Mouse (Mus musculus): ENCODE measurements around the gene Rplp0. TPM values are rescaled to one million over a fixed set of nuclear protein-coding genes. Genes with fewer than 3 reads are reported as not detected.
A peak's percentile ranks its signal among the peaks of the same experiment; 100 is the strongest.

Gene Rplp0
- polyA plus RNA-seq (2012; rRNA removed) (3,411 and 4,152 TPM in 2 replicates), polyA plus RNA-seq (2014; fragmentation: Nextera tagmentation; extraction: Ambion mirVana) (2,030 and 2,068 TPM in 2 replicates)

DNA sequence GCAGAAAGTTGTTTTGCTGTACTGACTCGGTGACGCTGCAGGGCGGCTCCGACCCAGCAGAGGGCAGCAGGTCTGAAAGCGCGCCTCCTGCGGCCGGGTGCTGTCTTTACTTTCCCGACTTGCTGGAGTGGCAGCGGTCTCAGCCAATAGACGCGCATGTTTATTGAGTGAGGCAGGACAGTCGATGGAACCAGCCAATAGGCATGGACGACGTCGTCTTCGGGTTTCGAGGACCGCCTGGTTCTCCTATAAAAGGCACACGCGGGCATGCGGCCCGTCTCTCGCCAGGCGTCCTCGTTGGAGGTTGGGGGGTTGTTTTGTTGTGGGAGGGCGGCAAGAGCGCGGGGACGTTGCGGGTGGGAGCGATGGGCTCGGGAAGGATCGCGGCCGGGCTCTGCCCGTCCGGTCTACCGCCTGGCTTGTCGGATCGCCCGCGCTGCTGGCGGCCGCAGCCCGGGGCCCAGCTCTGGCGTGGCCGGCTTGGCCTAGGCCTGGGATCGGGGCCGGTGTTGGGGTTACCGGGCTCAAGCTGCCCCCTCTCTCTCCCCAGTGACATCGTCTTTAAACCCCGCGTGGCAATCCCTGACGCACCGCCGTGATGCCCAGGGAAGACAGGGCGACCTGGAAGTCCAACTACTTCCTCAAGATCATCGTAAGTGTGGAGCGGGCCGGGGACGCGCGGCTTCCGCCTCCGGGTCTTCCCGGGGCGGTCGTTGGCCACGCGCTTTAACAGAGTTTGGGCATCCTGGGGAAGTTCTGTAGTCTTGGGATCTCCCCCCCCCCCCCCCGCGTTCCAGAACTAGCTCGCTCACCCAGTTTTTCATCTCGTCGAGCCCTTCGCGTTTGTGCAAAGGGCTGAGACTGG lies at the start of gene Rplp0:
Gene Rplp0, plus strand, starts transcription at position 231 of the 865 bp plus-strand sequence.
- TF ChIP-seq POLR2A (IDR thresholded peaks at IDR 0.05; ENCODE audit: borderline replicate concordance, extremely low read depth, insufficient read depth, insufficient read length), result peak; percentile 99
- H3K9ac ChIP-seq (ENCODE audit: low read depth, low read length, severe bottlenecking), result peak within 1 kb of the TSS; percentile 97
- peak; percentile 98 for ATAC-seq (ENCODE audit: low FRiP score, low read depth)
- peak within 1 kb of the TSS; percentile 85 for H3K4me3 ChIP-seq (replicated peaks; ENCODE audit: low read length)
- H3K4me2 ChIP-seq (replicated peaks; ENCODE audit: low read depth, low read length, severe bottlenecking), result peak within 1 kb of the TSS; percentile 82
- under 1% methylated on average over 75 of the region's 78 CpGs for WGBS
- H3K27me3 ChIP-seq (ENCODE audit: control insufficient read depth, insufficient read depth, low read length), result no peaks in the 10 kb centered on the region
- peak; percentile 97 for DNase-seq (ENCODE audit: low spot score)
- H3K9me3 ChIP-seq (ENCODE audit: control insufficient read depth, low read length), result no peaks in the 10 kb centered on the region
- peaks cover 6% of the 10 kb centered on the region for H3K4me1 ChIP-seq (ENCODE audit: control insufficient read depth, insufficient read depth, low read length)
- peak within 1 kb of the TSS; percentile 84 for H3K27ac ChIP-seq (replicated peaks; ENCODE audit: low read depth, low read length)
- H3K36me3 ChIP-seq (ENCODE audit: control insufficient read depth, insufficient read depth, low read length), result peaks cover 53% of the 10 kb centered on the region

DNA sequence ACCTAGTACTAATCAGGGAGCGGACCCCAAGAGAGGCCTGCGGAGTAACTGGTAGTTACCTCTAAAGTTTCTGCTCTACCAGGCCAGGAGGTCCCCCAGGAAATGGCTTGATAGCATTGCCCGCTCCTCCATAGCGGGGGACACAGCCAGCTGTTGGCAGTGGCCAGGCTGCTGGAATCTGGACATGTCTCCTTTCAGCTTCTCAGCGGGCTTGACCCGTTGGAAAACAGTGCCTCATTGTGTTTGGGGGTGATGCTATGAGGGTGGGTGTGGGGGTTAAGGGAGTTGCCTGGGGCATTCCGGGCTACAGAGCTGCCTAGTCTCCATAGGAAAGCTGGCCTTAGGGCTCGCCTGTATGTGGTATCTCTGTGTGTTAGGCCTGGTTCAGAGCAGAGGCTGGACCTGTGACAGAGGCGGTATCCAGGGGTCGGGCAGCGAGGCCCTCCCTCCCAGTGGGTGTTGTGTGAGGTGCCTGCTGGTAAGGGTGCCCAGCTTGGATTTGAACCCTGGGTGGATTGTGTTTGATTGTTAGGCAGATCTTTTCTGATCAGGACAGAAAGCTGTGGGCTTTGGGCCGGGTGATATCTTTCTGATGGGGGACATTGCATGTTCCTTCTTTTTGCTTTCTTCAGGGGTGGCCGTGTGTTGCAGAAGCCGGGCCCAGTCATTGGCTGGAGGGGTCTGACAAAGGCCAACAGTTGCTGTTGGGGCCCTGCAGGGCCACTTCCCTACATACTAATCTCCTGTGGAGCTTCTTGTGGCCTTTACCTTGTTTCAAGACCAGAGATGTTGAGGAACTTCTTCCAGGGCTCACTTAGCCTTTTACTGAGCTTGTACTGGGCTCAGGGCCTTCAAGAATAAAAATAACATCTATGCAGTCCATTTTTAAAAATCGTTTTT lies 49.2 kb upstream of the Rplp0 start:
- peaks cover 14% of the 10 kb centered on the region; the same call in 1 of the 2 replicates for H3K36me3 ChIP-seq (ENCODE audit: control insufficient read depth, insufficient read depth, low read length)
- H3K27ac ChIP-seq (replicated peaks; ENCODE audit: low read depth, low read length), result peak overlapping the region; percentile 69
- no peak for DNase-seq (ENCODE audit: low spot score)
- peak overlapping the region; percentile 44 for H3K9ac ChIP-seq (ENCODE audit: low read depth, low read length, severe bottlenecking)
- H3K9me3 ChIP-seq (ENCODE audit: control insufficient read depth, low read length), result no peaks in the 10 kb centered on the region
- ATAC-seq (ENCODE audit: low FRiP score, low read depth), result no peak
- H3K4me2 ChIP-seq (replicated peaks; ENCODE audit: low read depth, low read length, severe bottlenecking), result peak overlapping the region; percentile 74
- WGBS, result 75% methylated on average over 15 of the region's 15 CpGs
- no peaks in the 10 kb centered on the region for H3K27me3 ChIP-seq (ENCODE audit: control insufficient read depth, insufficient read depth, low read length)
- peaks cover 46% of the 10 kb centered on the region for H3K4me1 ChIP-seq (ENCODE audit: control insufficient read depth, insufficient read depth, low read length)
- no peak for TF ChIP-seq POLR2A (IDR thresholded peaks at IDR 0.05; ENCODE audit: borderline replicate concordance, extremely low read depth, insufficient read depth, insufficient read length)
- H3K4me3 ChIP-seq (replicated peaks; ENCODE audit: low read length), result peak overlapping the region; percentile 99

DNA sequence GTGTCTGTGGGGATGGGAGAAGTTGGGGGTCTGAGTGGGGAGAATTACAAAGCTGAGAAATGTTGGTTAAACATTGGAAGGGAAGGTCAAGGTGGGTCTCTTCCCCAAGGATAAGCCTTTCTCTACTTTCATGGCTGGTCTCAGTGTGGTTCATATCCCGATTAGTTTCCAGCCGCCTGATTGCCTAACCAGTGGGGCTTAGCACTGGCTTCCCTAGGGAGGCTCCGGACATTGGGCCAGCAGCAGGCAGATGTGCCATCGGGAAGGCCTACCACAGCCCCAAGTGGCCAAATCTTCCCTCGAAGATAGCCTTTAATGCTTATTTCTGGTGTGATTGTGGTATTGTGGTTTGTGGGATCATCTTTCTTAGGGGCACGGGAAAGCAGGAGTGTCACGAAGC lies 46.9 kb upstream of the Rplp0 start:
- no peak for TF ChIP-seq POLR2A (IDR thresholded peaks at IDR 0.05; ENCODE audit: borderline replicate concordance, extremely low read depth, insufficient read depth, insufficient read length)
- 90% methylated on average over 7 of the region's 7 CpGs for WGBS
- Histone ChIP-seq H3K27me3 (ENCODE audit: control insufficient read depth, insufficient read depth, low read length) (no peaks in the 10 kb centered on the region), H3K4me3 (replicated peaks; ENCODE audit: low read length) (no peak overlapping the region), H3K4me2 (replicated peaks; ENCODE audit: low read depth, low read length, severe bottlenecking) (no peak overlapping the region), H3K9me3 (ENCODE audit: control insufficient read depth, low read length) (no peaks in the 10 kb centered on the region), H3K4me1 (ENCODE audit: control insufficient read depth, insufficient read depth, low read length) (peaks cover 53% of the 10 kb centered on the region), H3K27ac (replicated peaks; ENCODE audit: low read depth, low read length) (no peak overlapping the region), H3K9ac (ENCODE audit: low read depth, low read length, severe bottlenecking) (no peak overlapping the region), H3K36me3 (ENCODE audit: control insufficient read depth, insufficient read depth, low read length) (peaks cover 19% of the 10 kb centered on the region)
- ATAC-seq (ENCODE audit: low FRiP score, low read depth) (no peak), DNase-seq (ENCODE audit: low spot score) (no peak)

DNA sequence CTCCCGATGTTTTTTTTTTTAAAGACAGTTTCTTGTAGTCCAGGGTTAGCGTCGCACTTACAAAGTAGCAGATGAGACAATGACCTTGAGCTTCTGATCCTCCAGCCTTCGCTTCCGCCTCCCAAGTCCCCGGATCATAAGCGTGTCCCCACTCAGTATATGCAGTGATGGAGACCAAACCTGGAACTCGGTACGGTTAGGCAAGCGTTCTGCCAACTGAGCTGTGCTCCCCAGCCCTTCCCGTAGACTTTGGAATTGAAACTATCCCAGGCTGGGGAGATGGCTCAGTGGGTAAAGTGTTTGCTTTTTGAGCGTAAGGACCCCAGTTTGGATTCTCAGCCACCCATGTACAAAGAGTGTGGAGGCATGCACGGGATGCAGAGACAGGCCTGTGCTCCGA lies 46.0 kb upstream of the Rplp0 start:
- H3K4me3 ChIP-seq (replicated peaks; ENCODE audit: low read length), result no peak overlapping the region
- H3K9me3 ChIP-seq (ENCODE audit: control insufficient read depth, low read length), result no peaks in the 10 kb centered on the region
- no peak overlapping the region for H3K9ac ChIP-seq (ENCODE audit: low read depth, low read length, severe bottlenecking)
- peaks cover 45% of the 10 kb centered on the region for H3K4me1 ChIP-seq (ENCODE audit: control insufficient read depth, insufficient read depth, low read length)
- no peaks in the 10 kb centered on the region for H3K27me3 ChIP-seq (ENCODE audit: control insufficient read depth, insufficient read depth, low read length)
- no peak for ATAC-seq (ENCODE audit: low FRiP score, low read depth)
- no peak for DNase-seq (ENCODE audit: low spot score)
- 97% methylated on average over 14 of the region's 14 CpGs for WGBS
- H3K36me3 ChIP-seq (ENCODE audit: control insufficient read depth, insufficient read depth, low read length), result peaks cover 19% of the 10 kb centered on the region
- H3K27ac ChIP-seq (replicated peaks; ENCODE audit: low read depth, low read length), result no peak overlapping the region
- no peak overlapping the region for H3K4me2 ChIP-seq (replicated peaks; ENCODE audit: low read depth, low read length, severe bottlenecking)
- no peak for TF ChIP-seq POLR2A (IDR thresholded peaks at IDR 0.05; ENCODE audit: borderline replicate concordance, extremely low read depth, insufficient read depth, insufficient read length)

DNA sequence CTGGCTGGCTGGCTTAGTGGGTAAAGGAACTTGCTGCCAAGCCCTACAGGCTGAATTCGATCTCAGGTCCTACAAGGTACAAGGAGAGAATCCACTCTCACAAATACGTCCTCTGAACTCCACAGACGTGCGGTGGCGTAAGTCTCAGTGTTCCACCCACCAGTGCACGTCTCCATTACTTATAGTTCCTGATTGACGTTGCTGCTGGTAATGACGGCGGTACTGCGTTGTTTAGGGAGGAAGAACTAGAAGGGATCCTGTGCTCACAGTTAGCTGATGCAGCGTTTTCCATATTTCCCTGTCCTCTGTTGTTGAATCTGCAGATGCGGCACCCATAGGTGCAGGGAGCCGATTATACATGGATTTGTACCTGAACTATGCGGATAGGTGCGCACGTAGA lies 45.5 kb upstream of the Rplp0 start:
- Histone ChIP-seq H3K9me3 (ENCODE audit: control insufficient read depth, low read length) (no peaks in the 10 kb centered on the region), H3K36me3 (ENCODE audit: control insufficient read depth, insufficient read depth, low read length) (peaks cover 19% of the 10 kb centered on the region), H3K4me3 (replicated peaks; ENCODE audit: low read length) (no peak overlapping the region), H3K9ac (ENCODE audit: low read depth, low read length, severe bottlenecking) (no peak overlapping the region), H3K27me3 (ENCODE audit: control insufficient read depth, insufficient read depth, low read length) (no peaks in the 10 kb centered on the region), H3K27ac (replicated peaks; ENCODE audit: low read depth, low read length) (0 out of 2 replicates have a peak overlapping the region, but pooled peaks have one; percentile 2), H3K4me1 (ENCODE audit: control insufficient read depth, insufficient read depth, low read length) (peaks cover 41% of the 10 kb centered on the region), H3K4me2 (replicated peaks; ENCODE audit: low read depth, low read length, severe bottlenecking) (no peak overlapping the region)
- DNase-seq (ENCODE audit: low spot score) (no peak), ATAC-seq (ENCODE audit: low FRiP score, low read depth) (no peak)
- 95% methylated on average over 16 of the region's 16 CpGs for WGBS
- TF ChIP-seq POLR2A (IDR thresholded peaks at IDR 0.05; ENCODE audit: borderline replicate concordance, extremely low read depth, insufficient read depth, insufficient read length), result no peak

Measured in limb, embryonic 14.5 days (tissue).